Mouse (Mus musculus): ENCODE results near the gene Slx1b.
"Not testable (repeated sequence)": the region's sequence is repeated elsewhere in the genome, so short reads cannot be mapped to it uniquely, and the experiment has no call there.

Gene Slx1b

DNA sequence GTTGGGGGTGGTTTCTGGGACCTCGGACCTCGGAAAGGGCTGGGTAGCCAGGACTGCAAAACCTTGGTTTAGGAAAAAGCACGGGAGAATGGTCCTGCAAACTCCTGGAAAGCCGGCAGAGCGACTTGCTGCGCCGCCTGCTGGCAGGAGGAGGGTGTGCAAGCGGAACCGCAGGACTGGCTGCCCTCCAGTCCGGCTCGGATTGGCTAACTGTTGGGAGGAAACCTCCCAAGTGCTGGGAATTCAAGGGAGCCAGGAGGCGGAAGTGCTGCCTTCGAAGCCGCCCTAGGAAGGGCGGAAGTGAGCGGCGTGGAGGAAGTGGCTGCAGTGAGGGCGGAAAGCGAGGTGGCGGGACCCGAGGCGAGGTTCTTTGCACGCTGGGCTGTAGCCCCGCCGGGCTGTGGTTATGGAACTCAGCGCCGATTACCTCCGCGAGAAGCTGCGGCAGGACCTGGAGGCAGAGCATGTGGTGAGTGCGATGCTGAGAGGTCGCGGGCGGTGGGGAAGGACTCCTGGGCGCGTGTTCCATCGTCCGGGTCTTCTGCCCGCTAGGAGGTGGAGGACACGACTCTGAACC is at the start of gene Slx1b:
Slx1b (minus strand) TSS at position 154 of the 577 bp plus-strand sequence.
- in situ Hi-C loops (cut with MboI, MseI): no loop called here

DNA sequence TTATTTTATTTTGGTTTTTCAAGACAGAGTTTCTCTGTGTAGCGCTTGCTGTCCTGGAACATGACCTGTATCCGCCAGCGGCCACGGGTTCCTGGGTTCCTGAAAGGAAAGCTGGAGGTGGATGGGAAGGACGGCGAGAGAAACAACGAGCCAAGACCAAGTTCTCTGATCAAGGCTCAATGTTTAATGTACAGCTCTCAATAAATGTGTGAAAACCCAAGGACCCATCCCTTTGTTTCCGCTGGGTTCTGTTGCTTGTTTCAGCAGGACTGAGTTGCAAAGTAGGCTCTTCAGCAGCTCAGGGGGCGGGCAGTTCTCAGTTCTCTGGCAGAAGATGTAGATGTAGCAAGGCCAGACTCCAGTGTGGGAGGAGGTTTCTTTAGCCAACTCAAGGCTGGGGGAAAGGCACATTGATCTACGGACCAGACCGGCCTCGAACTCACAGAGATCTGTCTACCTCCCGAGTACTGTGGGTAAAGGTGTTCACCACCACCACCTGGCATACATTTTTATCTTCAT is 46.4 kb upstream of the Slx1b start:
- in situ Hi-C loops (cut with MboI, MseI): no loop called here

DNA sequence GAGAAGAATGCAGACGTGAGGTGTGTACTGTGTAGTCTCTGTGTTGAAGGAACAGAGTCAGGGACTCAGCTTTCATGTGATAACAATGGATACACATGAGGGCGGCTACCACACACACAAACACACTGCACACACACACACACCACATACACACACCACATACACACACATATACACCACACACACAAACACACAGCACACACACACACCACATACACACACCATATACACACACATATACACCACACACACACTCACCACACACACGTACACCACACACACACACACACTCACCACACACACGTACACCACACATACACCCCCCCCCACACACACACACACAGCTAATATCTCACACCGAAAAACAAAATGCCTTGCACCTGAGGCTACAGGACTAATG is 45.9 kb upstream of the Slx1b start:
- in situ Hi-C loops (cut with MboI, MseI): no loop called here

DNA sequence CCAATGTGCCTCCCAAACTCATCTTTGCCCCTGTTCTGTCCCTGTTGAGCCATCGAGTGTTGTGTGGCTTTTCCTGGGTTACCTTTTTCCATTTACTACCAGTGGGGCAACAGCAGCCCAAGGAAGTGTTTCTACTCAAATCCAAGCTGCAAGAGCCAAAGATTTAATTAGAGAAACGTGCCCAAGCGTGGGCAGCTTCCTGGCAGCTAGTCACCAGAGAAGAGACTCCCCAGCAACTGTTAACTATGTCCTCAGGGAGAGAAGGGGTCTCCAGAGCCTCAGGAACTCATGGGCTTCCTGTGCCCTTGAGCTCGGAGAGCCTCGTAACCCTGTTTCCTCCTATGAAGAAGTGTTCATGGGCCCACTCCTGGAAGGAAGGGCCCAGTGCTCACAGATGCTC is 45.4 kb upstream of the Slx1b start:
- in situ Hi-C loops (cut with MboI, MseI): no loop called here

DNA sequence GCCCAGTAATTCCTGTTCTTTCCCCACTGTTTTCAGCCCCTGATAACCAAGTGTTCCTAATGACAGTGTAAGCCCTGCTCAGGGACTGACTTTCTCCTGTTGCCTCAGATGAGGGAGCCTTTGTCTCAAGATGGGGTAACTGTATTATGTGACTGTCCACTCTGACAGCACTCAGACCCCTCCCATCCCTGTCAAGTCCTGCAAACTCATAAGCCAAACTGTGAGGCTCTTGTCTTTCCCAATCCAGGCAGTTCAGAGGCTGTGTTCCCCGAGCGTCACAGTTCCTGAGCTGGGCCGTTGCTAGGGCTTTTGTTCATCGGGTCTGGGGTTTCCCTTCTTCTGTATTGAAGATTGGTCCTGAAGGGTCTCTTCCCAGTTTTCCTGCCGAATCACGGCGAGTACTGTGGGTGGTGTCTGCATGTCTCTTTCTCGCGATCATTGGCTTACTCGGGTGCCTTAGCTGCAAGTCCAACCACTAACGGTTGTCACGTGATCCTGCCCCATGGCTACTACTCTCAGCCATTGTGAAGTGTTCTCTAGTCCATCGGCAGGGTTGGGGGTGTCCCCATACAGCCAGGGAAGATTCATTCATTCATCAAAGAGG is 44.6 kb upstream of the Slx1b start:
- in situ Hi-C loops (cut with MboI, MseI): no loop called here

DNA sequence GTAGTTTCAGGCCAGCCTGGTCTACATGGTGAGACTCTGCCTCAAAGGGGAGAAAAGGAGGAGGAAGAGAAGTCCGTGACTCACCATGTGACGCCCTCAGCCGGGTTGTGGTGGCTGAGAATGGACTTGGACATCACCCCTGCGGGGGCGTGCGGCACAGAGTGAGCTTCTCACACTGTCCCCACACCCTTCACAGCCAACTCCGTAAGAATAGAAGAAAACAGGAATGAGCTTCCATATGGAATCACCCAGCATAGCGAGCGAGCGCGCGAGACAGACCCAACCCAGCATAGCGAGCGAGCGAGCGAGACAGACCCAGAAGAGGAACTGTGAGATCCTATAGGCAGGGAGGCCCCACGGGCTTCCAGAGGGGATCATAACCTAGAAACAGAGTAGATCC is 44.0 kb upstream of the Slx1b start:
- in situ Hi-C loops (cut with MboI, MseI): no loop called here

DNA sequence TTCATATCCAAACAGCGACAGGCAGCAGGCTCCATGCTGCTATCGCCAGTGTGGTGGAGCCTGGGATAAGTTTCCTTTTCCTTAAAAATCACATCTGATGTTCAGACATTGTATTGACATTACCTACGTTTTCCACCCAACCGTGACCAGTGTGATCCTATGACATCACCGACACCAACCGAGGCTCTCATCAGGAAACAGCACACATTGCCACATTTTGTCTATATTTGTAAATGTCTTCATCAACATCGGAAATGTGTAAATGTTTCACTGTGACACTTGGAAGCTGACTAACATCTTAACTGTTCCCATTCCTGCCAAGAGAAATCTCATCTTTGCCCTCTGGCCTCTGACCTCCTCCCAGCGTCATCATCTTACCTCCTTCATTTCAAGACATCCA is 40.5 kb upstream of the Slx1b start:
- in situ Hi-C loops (cut with MboI, MseI): no loop called here

DNA sequence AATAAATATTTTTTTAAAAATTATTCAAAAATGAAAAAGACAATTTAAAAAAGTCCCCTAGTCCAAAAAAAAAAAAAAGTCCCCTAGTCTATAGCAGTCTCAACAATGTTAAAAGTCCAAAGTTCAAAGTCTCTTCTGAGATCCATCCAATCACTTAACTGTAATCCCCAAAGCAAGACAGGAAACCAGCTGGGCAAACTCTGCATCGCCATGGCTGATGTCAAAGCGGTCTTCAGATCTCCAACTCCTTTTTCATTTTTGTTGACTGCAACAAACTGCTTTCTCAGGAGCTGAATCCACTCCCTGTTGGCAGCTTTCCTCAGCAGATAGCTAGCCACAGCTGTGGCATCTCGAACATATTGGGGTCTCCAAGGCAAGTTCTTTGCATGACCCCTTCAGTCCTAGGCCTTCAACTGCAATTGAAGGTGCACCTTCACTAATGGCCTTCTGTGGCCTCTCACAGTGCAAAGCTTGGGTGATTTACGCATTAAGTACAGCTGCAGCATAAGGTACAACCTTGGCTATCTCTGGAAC is 34.7 kb upstream of the Slx1b start:
- in situ Hi-C loops (cut with MboI, MseI): not testable (repeated sequence)

DNA sequence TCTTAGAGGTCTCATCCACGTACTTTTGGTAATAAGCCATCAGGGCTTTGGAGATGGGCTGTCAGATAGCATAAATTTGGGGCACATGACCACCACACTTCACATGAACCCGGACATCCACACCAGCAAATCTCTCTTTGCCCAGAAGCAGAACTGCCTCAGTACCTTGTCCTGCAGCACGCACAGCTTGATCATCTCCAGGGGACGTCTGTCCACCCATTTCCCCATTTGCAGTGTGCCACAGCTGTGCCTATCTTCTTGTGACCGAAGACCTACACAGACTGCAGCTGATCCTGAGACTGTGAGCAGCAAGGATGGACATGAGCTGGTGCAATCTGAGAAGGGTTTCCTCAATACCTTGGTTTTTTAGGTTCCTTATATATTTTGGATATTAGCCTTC is 30.1 kb upstream of the Slx1b start:
- in situ Hi-C loops (cut with MboI, MseI): no loop called here

DNA sequence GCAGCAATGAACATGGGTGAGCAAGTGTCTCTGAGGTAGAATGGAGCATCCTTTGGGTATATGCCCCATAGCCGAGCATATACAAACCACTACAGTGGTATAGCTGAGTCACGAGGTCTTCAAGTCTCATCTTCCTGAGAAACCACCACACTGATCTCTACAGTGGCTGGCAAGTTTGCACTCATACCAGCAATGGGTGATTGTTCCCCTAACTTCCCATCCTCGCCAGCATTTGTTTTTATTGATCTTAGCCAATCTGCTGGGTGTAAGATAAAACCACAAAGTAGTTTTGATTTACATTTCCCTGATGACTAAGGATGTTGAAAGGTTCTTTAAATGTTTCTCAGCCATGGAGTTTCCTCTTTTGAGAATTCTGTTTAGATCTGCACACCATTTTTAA is 29.5 kb upstream of the Slx1b start:
- in situ Hi-C loops (cut with MboI, MseI): no loop called here

DNA sequence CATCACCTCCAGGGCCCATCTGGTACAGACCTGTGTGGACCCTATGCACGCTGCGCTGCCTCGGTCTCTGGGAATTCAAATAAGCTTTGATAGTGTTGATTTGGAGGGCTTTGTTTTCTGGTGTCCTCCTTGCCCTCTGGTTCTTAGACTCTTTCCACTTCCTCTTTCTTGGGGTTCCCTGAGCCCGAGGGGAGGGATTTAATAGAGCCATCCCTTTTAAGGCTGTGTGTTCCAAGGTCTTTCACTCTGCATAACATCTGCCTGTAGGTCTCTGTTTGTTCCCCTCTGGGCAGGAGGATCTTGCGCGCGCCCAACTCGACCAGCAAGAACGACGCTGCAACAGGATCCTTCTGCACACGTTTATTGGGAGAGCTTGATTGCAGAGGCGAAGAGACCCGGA is 26.1 kb upstream of the Slx1b start:
- in situ Hi-C loops (cut with MboI, MseI): no loop called here

DNA sequence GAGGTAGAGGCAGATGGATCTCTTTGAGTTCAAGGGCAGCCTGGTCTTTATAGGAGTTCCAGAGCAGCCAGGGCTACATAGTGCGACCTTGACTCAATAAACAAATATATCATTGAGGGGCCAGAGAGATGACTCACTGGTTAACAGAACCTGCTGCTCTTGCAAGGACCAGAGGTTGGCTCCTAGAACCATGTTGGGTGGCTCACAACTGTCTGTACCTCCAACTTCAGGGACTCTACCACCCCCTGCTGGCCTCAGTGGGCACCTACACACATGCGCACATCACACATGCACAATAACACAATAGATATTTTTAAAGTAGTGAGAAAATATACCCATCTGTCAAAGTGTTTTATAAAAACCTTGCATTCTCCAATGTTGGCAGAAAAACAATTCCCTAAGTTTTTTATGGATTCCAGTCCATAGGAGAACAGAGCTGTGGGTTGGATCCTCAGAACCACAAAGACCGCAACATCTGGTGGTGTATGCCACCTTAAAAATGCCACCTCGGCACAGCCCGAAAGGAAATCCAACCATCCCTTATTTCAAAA is 23.3 kb upstream of the Slx1b start:
- in situ Hi-C loops (cut with MboI, MseI): no loop called here

DNA sequence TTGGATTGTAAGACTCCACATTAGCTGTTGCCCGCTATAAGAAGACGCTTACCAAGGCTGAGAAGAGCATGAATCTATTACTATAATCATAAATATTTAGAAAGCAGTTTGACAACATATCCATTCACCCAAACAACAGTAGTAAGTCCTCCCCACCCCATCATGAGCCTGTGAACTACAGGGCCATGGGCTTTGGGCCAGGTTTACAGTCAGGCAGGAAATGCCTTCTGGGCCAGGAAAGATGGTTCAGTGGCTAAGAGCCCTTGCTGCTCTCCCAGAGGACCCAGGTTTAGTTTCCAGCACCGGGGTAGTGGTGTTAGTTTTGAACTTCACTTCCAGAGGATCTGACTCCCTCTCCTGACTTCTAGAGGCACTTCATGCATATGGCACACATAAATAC is 22.0 kb upstream of the Slx1b start:
- in situ Hi-C loops (cut with MboI, MseI): no loop called here

DNA sequence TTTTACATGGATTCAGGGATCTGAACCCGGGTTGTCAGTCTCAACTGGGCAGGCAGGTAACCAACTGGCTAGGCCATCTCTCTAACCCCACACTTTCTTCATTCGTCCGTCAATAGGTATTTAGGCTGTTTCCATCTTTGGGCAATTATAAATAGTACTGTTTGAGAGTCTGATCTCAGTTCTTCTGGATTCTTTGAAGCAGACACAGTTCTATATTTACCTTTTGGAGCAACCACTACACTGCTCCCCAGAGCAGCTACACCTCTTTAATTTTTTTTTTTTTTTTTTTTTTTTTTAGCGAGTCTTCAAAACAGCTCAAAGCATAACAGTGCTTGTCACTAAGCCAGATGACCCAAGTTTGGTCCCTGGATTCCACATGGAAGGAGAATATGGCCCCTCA is 20.1 kb upstream of the Slx1b start:
- in situ Hi-C loops (cut with MboI, MseI): no loop called here

DNA sequence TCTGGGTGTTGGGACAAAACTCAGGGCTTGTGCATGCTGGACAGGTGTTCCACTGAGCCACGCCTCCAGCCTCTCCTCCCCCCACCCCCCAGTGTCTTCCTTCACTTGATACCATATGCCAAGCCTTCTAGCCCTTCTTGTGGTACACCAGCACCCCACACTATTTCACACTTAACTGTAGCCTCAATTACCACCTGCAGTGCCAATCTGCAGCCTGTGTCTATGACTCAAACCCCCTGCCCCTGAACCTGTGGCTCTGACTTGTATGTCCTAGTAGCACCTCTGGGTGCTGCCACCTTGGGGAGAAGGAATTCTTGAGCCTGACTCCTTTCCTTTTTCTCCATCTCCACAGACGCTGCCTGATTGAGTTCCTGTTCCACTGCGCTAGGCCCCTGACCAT is 16.3 kb upstream of the Slx1b start:
- in situ Hi-C loops (cut with MboI, MseI): no loop called here

DNA sequence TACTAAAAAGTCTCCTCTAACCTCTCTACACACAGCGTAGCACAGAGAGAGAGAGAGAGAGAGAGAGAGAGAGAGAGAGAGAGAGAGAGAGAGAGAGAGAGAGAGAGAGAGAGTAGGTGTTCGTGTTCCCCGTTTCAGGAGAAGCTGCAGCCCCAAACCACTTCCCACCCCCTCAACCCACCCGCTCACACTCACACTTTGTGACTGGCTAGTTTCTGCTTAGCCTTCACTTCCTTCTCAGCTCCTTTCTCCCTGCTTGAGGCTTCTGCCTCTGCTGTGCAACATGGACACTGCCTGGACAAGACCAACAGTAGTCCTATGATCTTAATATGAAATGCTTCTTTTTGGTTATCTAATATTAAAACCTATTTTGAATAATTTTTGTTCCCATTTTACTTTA is 14.7 kb upstream of the Slx1b start:
- in situ Hi-C loops (cut with MboI, MseI): no loop called here

DNA sequence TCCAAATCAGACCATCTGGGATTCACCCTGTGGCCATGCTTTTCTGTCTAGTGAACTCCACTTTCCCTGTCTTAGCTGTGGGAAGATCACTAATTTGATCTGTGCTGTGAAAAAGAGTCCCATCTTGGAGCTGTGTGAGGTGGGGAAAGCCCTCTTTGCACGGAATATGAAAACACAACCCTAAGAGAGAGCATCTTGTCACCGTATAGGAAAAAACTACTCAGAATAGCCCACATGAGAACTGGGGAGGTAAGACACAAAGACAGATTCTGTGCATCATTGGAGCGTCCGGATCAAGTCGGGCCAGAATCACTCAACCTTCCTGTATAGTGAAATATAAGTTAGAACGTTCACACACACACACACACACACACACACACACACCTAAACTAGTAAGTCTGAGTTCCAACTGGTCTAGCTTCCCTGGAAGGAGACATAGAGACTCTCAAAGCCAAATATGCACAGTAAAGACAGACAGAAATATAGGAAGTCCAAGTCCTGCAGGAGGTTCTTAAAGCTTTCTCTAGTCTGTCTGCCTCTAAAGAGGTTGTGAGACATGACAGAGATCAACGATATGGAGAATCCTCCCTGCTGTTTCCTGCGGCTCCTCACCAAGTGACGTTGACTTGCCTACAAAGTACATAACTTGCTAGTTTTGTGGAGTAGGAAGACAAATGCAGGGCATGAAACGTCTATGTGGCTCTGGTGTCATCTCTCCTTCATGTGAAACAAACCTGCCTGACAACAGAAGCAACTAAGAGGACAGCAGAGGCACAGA is 12.8 kb upstream of the Slx1b start:
- in situ Hi-C loops (cut with MboI, MseI): no loop called here

DNA sequence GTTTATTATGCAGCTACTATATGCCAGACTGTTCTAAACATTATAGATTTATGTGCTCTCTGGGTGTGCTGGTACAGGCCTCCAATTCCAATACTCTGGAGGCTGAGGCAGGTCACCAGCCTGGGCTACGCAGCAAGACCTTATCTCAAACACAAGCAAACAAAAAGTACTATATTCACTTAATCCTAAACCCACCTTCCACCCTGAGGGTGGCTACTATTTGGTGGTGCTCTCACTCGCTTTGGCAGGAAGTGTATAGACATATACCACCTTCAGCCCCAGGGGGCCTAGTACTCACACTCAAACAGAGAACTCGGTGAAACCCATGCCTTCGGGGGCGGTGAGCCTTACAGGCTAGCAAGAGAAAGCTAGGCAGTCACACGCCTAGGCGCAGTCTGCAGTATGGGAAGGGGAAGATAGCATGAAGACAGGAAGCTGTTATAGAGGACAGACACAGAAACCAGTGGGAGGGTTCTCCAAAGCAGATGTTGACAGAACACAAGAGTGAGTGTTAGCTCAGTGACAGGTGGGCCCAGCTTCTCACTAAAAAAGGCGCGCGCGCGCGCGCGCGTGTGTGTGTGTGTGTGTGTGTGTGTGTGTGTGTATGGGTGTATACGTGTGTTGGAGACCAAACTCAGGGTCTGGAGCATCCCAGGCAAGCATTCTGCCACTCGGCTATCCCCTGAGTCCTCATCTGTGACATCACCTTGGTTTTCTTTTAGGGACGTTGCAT is 12.0 kb upstream of the Slx1b start, which contains the start of gene Coro1a:
Coro1a (minus strand) TSS at position 346 of the 733 bp plus-strand sequence.
- in situ Hi-C loops (cut with MboI, MseI): no loop called here

DNA sequence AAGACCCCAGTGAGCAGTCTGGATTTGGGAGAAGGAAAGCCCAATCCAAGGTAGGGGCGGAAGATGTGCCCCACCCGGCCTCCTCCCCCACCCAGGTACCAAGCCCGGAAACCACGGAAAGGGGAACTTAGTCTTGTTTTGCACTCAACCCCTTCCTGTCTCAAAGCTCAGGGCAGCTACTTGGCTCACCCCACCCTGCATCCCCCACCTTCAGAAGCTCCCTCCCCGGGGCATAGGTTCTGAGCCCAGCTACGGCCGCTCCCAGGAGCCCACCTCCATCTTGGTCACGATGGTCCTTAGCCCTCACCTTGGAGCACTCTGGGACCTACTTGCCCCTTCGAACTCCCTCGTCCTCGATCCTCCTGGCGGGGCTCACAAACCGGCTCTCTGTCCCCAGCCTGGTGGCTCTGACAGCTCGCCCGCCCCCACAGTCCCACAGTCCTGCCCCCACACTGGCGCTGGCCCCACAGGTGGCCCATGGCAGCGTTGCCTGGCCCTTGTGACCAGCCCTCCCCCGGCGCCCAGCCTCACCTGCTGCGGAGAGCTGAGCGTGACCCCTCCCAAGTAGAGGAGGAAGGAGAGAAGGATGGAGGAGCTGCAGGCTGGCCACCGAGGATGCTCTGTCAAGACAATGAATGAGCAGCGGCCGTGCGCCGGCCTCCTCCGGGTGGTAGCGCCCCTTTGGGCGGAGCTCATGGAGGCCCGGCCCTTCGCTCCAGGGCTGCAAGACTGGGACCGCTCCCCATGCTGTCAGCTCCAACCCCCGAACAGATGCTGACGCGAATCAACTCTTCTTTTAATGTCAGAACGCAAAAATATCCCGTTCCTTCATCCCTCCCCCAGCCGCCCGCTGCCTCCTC is 8.8 kb upstream of the Slx1b start:
- in situ Hi-C loops (cut with MboI, MseI): loop anchor here (5.0 kb wide), 1 partner anchor 93 kb away; the partner anchor contains the start of gene Fam57b

DNA sequence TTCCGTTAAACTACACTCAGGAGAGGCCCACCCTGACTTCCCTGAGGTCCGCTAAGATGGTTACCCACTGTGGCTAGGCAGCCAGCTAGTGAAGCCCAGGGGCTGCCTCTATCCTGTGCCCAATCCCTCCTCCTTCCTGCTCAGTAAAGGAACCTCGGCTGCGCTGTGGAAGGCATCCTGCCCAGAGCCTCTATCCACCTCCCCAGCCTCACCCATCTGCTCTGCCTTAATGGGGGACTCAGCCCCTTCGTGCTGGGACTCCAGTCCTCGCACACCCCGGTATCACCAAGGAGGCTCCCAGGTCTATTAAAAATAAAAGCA is 8.1 kb upstream of the Slx1b start:
- in situ Hi-C loops (cut with MboI, MseI): loop anchor here (5.0 kb wide), 1 partner anchor 94 kb away; the partner anchor contains the start of gene Fam57b
